Mouse (Mus musculus) neural tube, embryonic 15.5 days (tissue): ENCODE results near the gene Olfr1299. TPM values are rescaled to one million over a fixed set of nuclear protein-coding genes. Genes with fewer than 3 reads are reported as not detected.

Experiments used
- ATAC-seq: fragments of 200-750 bp; cut with Nextera tagmentation; 2 replicates; pipeline ENCODE4 v1.8.0; 2017; ENCODE audit warnings: mild to moderate bottlenecking, moderate TSS enrichment, moderate library complexity; ENCODE audit not compliant: low FRiP score
- H3K27ac ChIP-seq: fragments of 300-500 bp; sonication (generic); replicated peaks from 2 replicates; pipeline ENCODE4 v1.5.1; 2015; ENCODE audit warnings: mild to moderate bottlenecking, inconsistent platforms
- H3K27me3 ChIP-seq: fragments of 300-500 bp; sonication (generic); replicated peaks from 2 replicates; pipeline ENCODE4 v1.6.1; 2015; ENCODE audit warnings: inconsistent platforms
- H3K36me3 ChIP-seq: fragments of 300-500 bp; sonication (generic); 2 replicates; pipeline ENCODE4 v1.6.1; 2015; ENCODE audit warnings: inconsistent platforms
- H3K4me1 ChIP-seq: fragments of 300-500 bp; sonication (generic); 2 replicates; pipeline ENCODE4 v1.6.1; 2015; ENCODE audit warnings: inconsistent platforms
- H3K4me2 ChIP-seq: fragments of 300-500 bp; sonication (generic); 2 replicates; pipeline ENCODE4 v1.6.1; 2015; ENCODE audit warnings: inconsistent platforms, mild to moderate bottlenecking, moderate library complexity
- H3K4me3 ChIP-seq: fragments of 300-500 bp; sonication (generic); replicated peaks from 2 replicates; pipeline ENCODE4 v1.5.1; 2015; ENCODE audit warnings: mild to moderate bottlenecking, inconsistent platforms
- H3K9ac ChIP-seq: fragments of 300-500 bp; sonication (generic); replicated peaks from 2 replicates; pipeline ENCODE4 v1.6.1; 2015; ENCODE audit warnings: mild to moderate bottlenecking, inconsistent platforms
- H3K9me3 ChIP-seq: fragments of 300-500 bp; sonication (generic); replicated peaks from 2 replicates; pipeline ENCODE4 v1.6.1; 2016; ENCODE audit warnings: inconsistent platforms
- WGBS: fragments of 180-500 bp; shearing (Covaris S2); methylation state at CpG from one replicate; pipeline ENCODE4 v1.1.7; 2015; ENCODE audit warnings: mixed read lengths; 5-methylcytosine and 5-hydroxymethylcytosine counted together
- polyA plus RNA-seq: library from polyadenylated mRNA; unstranded; fragments of >200 nt; fragmentation: Nextera tagmentation; extraction: Ambion mirVana; gene quantifications from 2 replicates; pipeline ENCODE4 v1.2.1, GENCODE M21; 2015

Gene Olfr1299
- polyA plus RNA-seq, result not detected in 2 replicates

DNA sequence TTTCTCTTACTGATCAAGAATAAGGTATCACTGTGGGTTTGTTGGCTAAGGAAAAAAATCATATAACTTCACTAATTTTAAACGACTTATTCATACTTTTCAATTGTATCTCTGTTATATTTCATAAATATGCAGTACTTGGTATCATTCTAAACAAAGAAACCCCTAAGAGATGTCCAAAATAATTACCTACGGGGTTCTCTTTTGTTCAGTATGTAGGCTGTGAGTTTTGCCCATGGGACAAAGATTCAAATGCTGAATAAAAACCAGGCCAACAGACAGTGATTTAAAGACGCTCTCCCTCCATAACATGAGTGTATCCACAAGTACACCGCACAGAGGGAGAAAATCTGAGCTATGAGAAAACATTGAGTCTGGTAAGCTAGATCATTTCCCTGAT is at the start of gene Olfr1299:
Gene Olfr1299 (plus strand): TSS at position 301 of the 400 bp plus-strand sequence.
- Histone ChIP-seq H3K27me3 (no peaks in the 10 kb centered on the region), H3K9ac (no peak within 1 kb of the TSS), H3K9me3 (no peaks in the 10 kb centered on the region), H3K4me3 (no peak within 1 kb of the TSS), H3K36me3 (no peaks in the 10 kb centered on the region), H3K4me2 (no peak within 1 kb of the TSS), H3K4me1 (no peaks in the 10 kb centered on the region), H3K27ac (no peak within 1 kb of the TSS)
- WGBS, result 84% methylated on average over 4 of the region's 4 CpGs
- ATAC-seq, result no peak

DNA sequence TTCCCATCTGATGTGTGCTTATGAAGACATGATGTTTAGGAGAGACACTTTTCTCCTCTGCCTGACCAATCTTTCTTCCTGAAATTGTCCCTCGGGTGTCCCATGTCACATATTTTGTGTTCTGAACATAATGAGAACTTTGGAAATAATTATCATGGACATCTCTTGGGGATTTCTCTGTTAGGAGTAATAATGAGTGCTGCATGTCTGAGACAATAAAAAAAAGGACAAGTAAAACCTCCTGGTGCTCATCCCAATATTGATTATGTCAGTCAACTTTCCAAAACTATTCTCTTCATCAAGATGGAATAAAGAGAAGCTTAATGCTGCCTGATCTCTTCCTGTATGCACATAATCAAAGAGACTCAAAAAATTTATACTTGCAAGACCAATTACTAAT is 34.8 kb upstream of the Olfr1299 start, which contains the start of gene Olfr1297:
Gene Olfr1297 (minus strand): TSS at position 101 of the 400 bp plus-strand sequence.
- Histone ChIP-seq H3K4me2 (no peak within 1 kb of the TSS), H3K9ac (no peak within 1 kb of the TSS), H3K27ac (no peak within 1 kb of the TSS), H3K27me3 (no peaks in the 10 kb centered on the region), H3K36me3 (no peaks in the 10 kb centered on the region), H3K4me1 (no peaks in the 10 kb centered on the region), H3K4me3 (no peak within 1 kb of the TSS), H3K9me3 (no peaks in the 10 kb centered on the region)
- no peak for ATAC-seq
- 80% methylated on average over 1 of the region's 1 CpGs for WGBS

DNA sequence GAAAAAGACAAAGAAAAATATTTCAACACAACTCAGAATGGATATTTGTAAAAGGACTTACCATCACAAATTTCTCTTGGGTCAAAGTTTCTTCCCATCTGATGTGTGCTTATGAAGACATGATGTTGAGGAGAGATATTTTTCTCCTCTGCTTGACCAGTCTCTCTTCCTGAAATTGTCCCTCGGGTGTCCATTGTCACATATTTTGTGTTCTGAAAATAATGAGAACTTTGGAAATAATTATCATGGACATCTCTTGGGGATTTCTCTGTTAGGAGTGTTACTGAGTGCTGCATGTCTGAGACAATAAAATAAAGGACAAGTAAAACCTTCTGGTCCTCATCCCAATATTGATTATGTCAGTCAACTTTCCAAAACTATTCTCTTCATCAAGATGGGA is 12.1 kb upstream of the Olfr1299 start, which contains the start of gene Olfr1298:
Gene Olfr1298 (minus strand): TSS at position 101 of the 400 bp plus-strand sequence.
- no peak for ATAC-seq
- H3K9ac ChIP-seq, result no peak within 1 kb of the TSS

More for the DNA sequence above, 12.1 kb upstream of the Olfr1299 start, which contains the start of gene Olfr1298:
- Histone ChIP-seq H3K4me1 (no peaks in the 10 kb centered on the region), H3K27me3 (no peaks in the 10 kb centered on the region), H3K4me2 (no peak within 1 kb of the TSS), H3K36me3 (no peaks in the 10 kb centered on the region), H3K4me3 (no peak within 1 kb of the TSS), H3K9me3 (no peaks in the 10 kb centered on the region), H3K27ac (no peak within 1 kb of the TSS)
- 95% methylated on average over 1 of the region's 1 CpGs for WGBS

Other genes with a start within 250 kb of the Olfr1299 start
- gene Olfr1286, start 238.3 kb upstream of the Olfr1299 start, polyA plus RNA-seq, result not detected in 2 replicates
- gene Olfr1287, start 212.3 kb upstream of the Olfr1299 start, polyA plus RNA-seq, result not detected in 2 replicates
- not detected in 2 replicates for gene Olfr1288, start 187.3 kb upstream of the Olfr1299 start, polyA plus RNA-seq
- gene Olfr1289, start 180.6 kb upstream of the Olfr1299 start, polyA plus RNA-seq, result not detected in 2 replicates
- gene Olfr1290, start 167.6 kb upstream of the Olfr1299 start, polyA plus RNA-seq, result not detected in 2 replicates
- not detected in 2 replicates for gene Olfr1291-ps1, start 164.2 kb upstream of the Olfr1299 start, polyA plus RNA-seq
- gene Olfr1293-ps, start 136.2 kb upstream of the Olfr1299 start, polyA plus RNA-seq, result not detected in 2 replicates
- gene Olfr1294, start 121.1 kb upstream of the Olfr1299 start, polyA plus RNA-seq, result not detected in 2 replicates
- not detected in 2 replicates for gene Olfr1295, start 91.7 kb upstream of the Olfr1299 start, polyA plus RNA-seq
- not detected in 2 replicates for gene Olfr1297, start 34.9 kb upstream of the Olfr1299 start, polyA plus RNA-seq
- gene Olfr1298, start 12.2 kb upstream of the Olfr1299 start, polyA plus RNA-seq, result not detected in 2 replicates
- not detected in 2 replicates for gene Olfr1301, start 89.6 kb downstream of the Olfr1299 start, polyA plus RNA-seq
- not detected in 2 replicates for gene Olfr1302, start 116.0 kb downstream of the Olfr1299 start, polyA plus RNA-seq
- not detected in 2 replicates for gene Olfr1303, start 158.9 kb downstream of the Olfr1299 start, polyA plus RNA-seq
- not detected in 2 replicates for gene Olfr1305, start 215.7 kb downstream of the Olfr1299 start, polyA plus RNA-seq